Mouse (Mus musculus): ENCODE measurements around the gene Pck1.

Gene Pck1

DNA sequence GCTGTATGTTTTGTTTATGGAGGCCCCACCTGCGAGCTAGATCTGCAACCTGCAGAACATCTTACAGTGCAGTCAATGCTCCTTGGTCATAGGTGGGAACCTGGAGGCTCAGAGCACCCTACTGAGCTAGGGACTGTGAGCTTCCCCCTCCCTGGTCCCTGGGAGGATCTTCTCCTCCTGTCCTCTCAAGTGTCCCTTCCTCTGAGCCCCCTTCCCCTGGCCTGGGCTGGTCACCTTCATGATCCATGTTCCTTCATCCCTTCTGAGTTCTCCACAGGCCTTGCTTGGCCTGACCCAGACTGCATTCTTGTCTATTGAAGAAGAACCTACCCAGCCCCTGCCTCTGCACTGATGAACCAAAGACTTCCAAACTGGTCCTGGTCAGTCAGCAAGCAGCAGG is 21.7 kb downstream of the Pck1 start:
- DNase-seq = no peak

DNA sequence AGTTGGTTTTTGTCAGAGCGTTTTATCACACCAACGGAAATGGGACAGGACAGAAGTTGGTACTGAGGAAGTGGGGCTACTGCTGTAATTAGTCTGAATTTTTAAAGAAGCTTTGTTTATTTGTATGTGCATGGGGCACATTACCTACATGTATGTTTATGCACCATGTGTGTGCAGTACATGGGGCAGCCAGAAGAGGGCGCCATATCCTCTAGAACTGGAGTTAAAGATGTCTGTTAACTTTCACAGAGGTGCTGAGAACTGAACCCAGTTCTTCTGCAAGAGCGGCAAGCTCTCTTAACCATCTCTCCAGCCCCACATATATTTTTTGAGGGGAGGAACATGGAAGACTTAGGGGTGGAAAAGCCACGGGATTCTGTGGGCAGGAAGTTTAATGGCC is 22.9 kb downstream of the Pck1 start:
- DNase-seq = peak; percentile 3

DNA sequence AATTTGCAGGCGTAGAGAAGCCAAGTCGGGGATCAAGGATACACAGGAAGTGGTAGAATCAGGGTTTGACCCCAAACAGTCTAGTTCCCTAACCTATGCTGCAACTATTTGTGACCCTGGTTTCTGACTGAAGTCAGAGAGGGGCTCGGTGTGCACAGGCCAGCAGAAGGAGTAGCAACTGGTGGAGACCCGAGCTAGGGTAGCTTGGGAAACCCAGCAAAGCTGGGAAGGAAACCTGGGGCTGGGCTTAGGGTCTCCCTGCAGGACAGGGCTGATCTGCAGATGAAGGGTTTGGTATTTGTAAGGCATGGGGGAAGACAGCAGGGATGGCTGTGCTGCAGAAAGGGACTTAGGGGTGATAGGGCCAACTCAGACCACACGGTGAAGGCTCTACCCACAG is 24.6 kb downstream of the Pck1 start:
- DNase-seq = no peak

GRCm38 (mm10) chr2:173177951-173178350 is 25.1 kb downstream of the Pck1 start:
- DNase-seq = no peak

GRCm38 (mm10) chr2:173179046-173179445 is 26.2 kb downstream of the Pck1 start:
- no peak for DNase-seq

DNA sequence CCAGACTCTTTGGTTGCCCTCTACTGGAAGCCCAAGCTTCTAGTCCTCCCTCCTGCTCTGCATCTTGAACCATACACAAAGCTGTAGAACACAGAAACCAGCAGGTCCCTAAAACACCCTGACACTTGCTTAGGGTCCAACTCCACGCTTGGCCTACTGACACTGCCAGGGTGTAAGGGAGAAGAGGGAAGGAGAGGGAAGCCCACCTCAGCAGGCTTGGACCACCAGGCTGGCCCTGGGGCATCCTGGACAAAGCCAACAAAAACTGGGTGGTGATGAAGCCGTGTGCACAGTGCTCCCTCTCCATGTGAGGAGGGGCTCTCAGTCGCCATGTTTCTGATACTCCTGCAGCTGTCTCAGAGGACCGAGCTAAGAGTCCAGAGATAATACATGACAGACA is 27.2 kb downstream of the Pck1 start:
- no peak for DNase-seq

- DNase-seq = no peak
Observed at GRCm38 (mm10) chr2:173180721-173181388, 28.0 kb downstream of the Pck1 start.

DNA sequence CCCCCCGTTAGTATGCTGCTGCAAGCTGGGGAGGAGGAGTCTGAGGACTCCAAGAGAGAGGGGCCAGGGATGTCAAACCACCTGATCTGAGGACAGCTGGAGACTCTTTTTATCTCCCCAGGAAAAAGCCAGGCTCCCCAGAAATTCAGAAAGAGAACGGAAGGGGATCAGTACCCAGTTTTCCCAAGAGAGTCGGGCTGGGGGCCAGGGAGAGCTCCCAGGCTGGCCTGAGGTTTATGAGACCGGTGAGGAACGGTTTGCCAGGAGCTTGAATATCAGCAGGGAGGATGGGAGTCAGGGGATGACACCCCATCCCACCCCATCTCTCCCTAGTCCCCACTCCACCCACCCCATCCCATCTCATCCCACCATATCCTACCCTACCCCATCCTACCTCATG is 28.6 kb downstream of the Pck1 start:
- no peak for DNase-seq

GRCm38 (mm10) chr2:173181901-173182300 is 29.1 kb downstream of the Pck1 start:
- no peak for DNase-seq

GRCm38 (mm10) chr2:173182796-173183195 is 29.9 kb downstream of the Pck1 start:
- DNase-seq = no peak

DNA sequence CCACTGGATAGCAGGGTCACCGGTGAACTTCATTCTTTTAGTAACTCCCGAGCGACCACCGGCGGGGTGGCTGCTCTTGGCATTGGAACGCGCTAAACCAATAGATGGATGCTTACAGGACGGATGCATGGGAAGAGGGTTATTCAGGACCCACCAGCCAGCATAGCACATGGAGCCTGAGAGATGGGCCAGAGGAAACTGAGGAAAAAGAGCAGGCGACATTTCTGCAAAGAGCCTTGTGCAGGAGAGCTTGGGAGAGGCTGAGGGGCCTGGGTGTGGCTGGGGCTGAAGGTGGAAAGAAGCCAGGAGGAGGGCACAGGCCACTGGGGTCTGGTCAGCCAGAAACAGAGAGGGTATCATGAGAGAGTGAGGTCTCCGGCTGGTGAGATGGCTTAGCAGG is 30.5 kb downstream of the Pck1 start:
- no peak for DNase-seq

DNA sequence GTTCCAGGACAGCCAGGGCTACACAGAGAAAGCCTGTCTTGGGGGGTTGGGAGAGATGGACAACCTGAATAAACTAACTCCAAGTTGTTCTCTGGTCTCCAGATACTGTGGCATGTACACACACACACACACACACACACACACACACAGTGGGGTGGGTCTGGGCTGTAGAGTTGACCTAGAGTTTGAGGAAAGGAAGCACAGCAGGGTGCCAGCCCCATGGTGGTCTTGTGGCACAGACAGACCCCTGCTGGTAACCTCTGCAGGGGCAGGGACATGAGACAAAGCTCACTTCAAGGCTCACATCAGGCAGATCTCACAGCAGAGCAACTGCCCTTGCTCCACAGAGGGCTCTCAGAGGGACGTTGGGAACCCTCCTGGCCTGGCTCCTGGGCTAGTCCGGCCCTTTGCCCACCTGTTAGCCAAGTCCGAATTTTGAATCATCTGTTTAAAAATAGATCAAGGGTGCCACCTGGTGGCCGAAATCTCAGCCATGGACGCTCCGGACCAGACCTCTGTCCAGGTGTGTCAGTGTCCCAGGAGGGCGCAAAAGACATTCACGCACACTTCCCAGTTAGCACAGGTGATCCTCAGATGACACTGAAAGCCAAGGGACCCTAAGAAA is 31.1 kb downstream of the Pck1 start:
- no peak for DNase-seq

DNA sequence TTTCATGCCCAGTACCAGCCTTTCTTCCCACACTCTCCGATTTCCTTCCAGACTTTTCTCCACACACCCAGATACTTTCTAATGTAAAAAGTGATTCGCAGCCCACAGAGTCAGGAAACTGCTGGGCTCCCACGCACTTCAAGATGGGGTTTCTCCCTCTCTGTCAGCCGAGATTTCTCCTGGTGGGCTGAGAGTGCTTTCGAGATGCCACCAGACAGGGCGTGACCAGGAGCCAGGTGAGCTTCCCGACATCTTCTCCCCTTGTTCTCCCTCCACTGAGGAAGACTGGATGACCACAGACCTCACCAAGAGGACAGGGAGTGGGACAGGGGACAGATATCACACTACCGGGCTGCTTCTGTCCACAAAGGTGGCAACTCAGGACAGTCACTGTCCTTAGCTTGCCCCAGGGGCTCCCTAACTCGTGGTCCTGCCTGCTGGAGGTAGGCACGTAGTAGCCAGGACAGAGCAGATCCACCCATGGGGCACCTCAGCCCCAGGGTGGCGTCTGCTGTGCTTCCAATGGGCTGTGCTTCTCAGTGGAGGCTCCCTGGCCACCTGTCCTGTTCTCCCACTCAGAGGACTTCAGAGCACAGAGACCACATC is 31.7 kb downstream of the Pck1 start:
- DNase-seq = no peak

- DNase-seq = no peak
Observed at GRCm38 (mm10) chr2:173185282-173185681, 32.4 kb downstream of the Pck1 start.

DNA sequence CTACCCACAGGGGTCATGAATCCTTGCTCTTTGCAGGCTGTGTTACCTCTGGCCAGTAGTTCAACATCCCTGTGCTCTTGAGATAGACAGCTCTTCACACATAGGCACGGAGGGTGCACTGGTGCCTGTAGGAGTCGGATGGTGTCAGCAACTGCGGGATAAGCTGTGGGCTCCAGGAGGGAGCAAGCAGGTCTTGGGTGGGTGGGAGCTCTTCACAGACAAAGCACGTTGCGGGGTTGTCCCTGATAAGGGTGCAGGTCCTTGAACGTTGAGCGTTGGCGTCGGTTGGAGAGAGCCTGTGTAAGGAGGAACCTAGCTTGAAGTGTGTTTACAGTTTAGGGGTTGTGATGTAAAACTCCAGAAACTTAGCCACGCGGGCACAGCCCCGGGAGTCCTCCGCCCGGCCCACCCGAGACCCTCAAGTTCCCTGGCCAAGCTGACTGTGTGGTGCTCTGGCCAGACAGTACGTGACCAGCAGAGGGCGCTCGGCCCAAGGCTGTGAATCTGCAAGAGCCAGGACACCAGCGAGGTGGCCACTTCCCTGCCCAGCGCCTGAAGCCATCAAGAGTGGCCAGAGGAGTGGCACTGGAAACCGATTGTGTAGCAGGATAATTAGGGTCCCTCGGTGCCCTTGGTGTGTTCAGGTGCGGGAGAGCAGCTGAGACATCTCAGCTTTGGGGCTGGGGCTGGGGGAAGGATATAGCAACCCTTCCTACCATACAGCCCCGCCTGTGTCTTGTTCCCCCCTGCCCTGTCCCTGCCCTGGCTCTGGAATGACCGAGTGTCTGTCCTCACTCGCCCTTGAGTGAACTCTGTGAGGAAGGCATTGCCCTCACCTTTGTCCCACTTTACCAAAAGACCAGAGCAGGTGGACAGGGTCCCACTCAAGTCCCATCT is 33.4 kb downstream of the Pck1 start:
- DNase-seq = peak; percentile 76

DNA sequence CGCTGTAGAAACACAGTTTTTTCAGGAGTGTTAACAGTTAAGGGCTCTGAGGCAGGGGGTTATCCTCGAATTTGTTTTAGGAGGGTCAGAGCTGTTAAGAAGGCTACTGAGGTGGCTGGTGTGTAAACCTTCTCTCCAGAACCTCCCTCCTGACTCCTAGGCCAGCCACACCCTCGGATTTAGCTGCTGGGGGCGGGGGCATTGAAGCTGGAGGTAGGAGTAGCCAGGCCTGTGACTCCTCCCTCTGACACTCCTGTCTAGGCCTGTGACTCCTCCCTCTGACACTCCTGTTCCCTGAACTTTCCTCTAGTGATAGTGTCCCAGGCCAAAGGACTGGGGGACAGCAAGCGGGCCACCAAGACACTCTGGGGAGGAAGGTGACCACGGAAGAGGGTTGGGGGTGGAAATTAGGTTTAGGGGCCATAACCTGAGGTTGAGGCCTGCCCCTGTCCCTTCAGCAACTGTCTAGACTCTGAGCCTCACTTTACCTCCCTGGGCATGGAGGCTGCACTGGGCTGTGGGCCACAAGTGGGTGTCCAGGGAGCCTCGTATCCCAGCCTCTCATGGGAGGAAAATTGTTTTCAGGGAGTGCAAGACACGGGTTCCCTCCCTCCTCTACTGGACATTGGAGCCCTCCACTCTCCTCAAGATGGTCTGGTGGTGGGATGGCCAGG is 34.5 kb downstream of the Pck1 start:
- DNase-seq = no peak

DNA sequence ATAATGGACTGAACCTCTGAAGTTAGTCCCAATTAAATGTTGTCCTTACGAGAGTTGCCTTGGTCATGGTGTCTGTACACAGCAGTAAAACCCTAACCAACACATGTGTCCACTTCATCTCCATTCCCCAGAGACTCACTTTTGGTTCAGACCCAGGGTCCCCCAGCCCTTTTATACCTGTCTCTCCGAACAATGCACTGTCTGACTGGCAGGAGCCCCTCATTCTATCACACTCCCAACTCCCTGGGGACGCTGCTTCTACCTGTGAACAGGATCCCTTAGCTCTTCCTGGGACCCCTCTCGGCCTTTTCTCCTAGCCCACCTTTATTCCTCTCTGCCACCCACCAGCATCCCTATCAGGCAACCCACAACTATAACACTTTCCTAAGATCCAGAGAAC is 41.9 kb downstream of the Pck1 start:
- no peak for DNase-seq

GRCm38 (mm10) chr2:173202924-173203689 is 50.3 kb downstream of the Pck1 start:
- no peak for DNase-seq

DNA sequence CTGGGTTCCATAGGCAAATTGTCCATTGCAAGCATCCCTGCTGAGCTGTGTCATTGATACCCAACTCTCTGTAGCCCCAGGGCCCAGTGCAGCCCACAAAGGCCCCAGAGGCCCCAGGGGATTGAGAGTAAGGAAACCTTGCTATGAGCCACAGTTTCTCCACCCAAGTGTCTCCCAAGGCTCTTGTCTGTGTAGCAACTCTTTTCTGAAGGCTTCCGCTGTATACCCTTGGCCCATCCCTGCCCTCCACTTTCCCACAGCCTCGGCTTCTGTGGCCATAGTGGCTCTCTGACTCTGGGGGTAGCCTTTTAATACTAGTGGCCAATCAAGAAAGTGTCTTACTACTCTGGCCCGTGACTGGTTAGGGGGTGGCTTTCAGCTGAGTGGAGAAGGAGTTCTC is 50.9 kb downstream of the Pck1 start:
- DNase-seq = no peak

GRCm38 (mm10) chr2:173204671-173205070 is 51.8 kb downstream of the Pck1 start:
- DNase-seq = no peak

- DNase-seq = no peak
Observed at GRCm38 (mm10) chr2:173205563-173206099, 52.8 kb downstream of the Pck1 start.

GRCm38 (mm10) chr2:173207051-173207450 is 54.2 kb downstream of the Pck1 start:
- no peak for DNase-seq

Data from right cerebral cortex, postnatal 25 days (tissue).